Mouse (Mus musculus) heart, postnatal 4 days (tissue): Measurements from ENCODE around the gene Rad9b. TPM values are rescaled to one million over a fixed set of nuclear protein-coding genes. Genes with fewer than 3 reads are reported as not detected.

Experiments
- DNase-seq: peaks from one replicate; pipeline ENCODE4 v3.0.0; 2021
- total RNA-seq, 2 experiments: library from RNA; stranded (reverse); gene quantifications; 2 replicates each; pipeline ENCODE4 v1.2.3; 2021

Gene Rad9b
- total RNA-seq, 2 experiments from 2014 or later = 1.7 to 2.8 TPM

- no peak for DNase-seq
Measured at GRCm38 (mm10) chr5:122312346-122312745, 41.7 kb downstream of the Rad9b start.

GRCm38 (mm10) chr5:122311692-122312091 lies 42.3 kb downstream of the Rad9b start:
- no peak for DNase-seq

- no peak for DNase-seq
Measured at GRCm38 (mm10) chr5:122310699-122311098, 43.3 kb downstream of the Rad9b start.

- DNase-seq = no peak
Measured at GRCm38 (mm10) chr5:122306536-122306935, 47.5 kb downstream of the Rad9b start.

GRCm38 (mm10) chr5:122305472-122305871 lies 48.6 kb downstream of the Rad9b start:
- no peak for DNase-seq

- no peak for DNase-seq
Measured at GRCm38 (mm10) chr5:122304541-122304940, 49.5 kb downstream of the Rad9b start.

GRCm38 (mm10) chr5:122303937-122304336 lies 50.1 kb downstream of the Rad9b start:
- no peak for DNase-seq

- DNase-seq = no peak
Measured at GRCm38 (mm10) chr5:122302810-122303745, 51.0 kb downstream of the Rad9b start.

- DNase-seq = no peak
Measured at GRCm38 (mm10) chr5:122300071-122300518, 53.9 kb downstream of the Rad9b start.

GRCm38 (mm10) chr5:122295113-122295935 lies 58.7 kb downstream of the Rad9b start:
- DNase-seq = no peak

GRCm38 (mm10) chr5:122294219-122294735 lies 59.8 kb downstream of the Rad9b start:
- DNase-seq = no peak

- DNase-seq = no peak
Measured at GRCm38 (mm10) chr5:122293131-122293530, 60.9 kb downstream of the Rad9b start.

- DNase-seq = no peak
Measured at GRCm38 (mm10) chr5:122291553-122292339, 62.3 kb downstream of the Rad9b start.

- no peak for DNase-seq
Measured at GRCm38 (mm10) chr5:122291149-122291548, 62.9 kb downstream of the Rad9b start.

GRCm38 (mm10) chr5:122288147-122288811 lies 65.8 kb downstream of the Rad9b start:
- DNase-seq = no peak

- DNase-seq = no peak
Measured at GRCm38 (mm10) chr5:122287026-122287425, 67.0 kb downstream of the Rad9b start.

- DNase-seq = no peak
Measured at GRCm38 (mm10) chr5:122286191-122286590, 67.8 kb downstream of the Rad9b start.

- no peak for DNase-seq
Measured at GRCm38 (mm10) chr5:122285767-122286150, 68.3 kb downstream of the Rad9b start.

GRCm38 (mm10) chr5:122285029-122285766 lies 68.8 kb downstream of the Rad9b start:
- DNase-seq = peak; percentile 64

- peak; percentile 93 for DNase-seq
Measured at GRCm38 (mm10) chr5:122284183-122285028, 69.6 kb downstream of the Rad9b start, which contains the start of gene Pptc7. Gene Pptc7, plus strand, starts transcription at chr5:122284365.
